Mouse (Mus musculus) embryonic fibroblast, embryonic 13.5 days (primary cell): ENCODE results near the gene Sbf1. TPM values are rescaled to one million over a fixed set of nuclear protein-coding genes. Genes with fewer than 3 reads are reported as not detected.

Experiments used
- H3K27ac ChIP-seq: 2 replicates; pipeline ENCODE4 v1.5.1; 2012; ENCODE audit warnings: low read length, control low read depth, inconsistent platforms; ENCODE audit not compliant: insufficient read depth
- H3K4me1 ChIP-seq: 2 replicates; pipeline ENCODE4 v1.6.1; 2011; ENCODE audit warnings: low read length; ENCODE audit not compliant: control insufficient read depth, insufficient read depth
- H3K4me3 ChIP-seq: 2 replicates; pipeline ENCODE4 v1.5.1; 2011; ENCODE audit warnings: mild to moderate bottlenecking, control low read depth, low read length; ENCODE audit not compliant: insufficient read depth
- CTCF ChIP-seq: IDR thresholded peaks from 2 replicates; pipeline ENCODE4 v1.5.1; 2011; ENCODE audit warnings: mild to moderate bottlenecking, control low read depth, low read length, moderate library complexity, borderline replicate concordance; ENCODE audit not compliant: insufficient read depth
- POLR2A ChIP-seq: IDR thresholded peaks from 2 replicates; pipeline ENCODE4 v1.6.1; 2011; ENCODE audit warnings: low read depth, mild to moderate bottlenecking, control low read depth, low read length, moderate library complexity
- polyA plus RNA-seq: library from polyadenylated mRNA; stranded (reverse); fragments of >200 nt; gene quantifications from 2 replicates; pipeline ENCODE4 v1.2.4, GENCODE M21; 2011; ENCODE audit warnings: low read depth; ENCODE audit not compliant: missing spikeins, insufficient read length

Gene Sbf1
- polyA plus RNA-seq, 1 experiment: 75.9 TPM

DNA sequence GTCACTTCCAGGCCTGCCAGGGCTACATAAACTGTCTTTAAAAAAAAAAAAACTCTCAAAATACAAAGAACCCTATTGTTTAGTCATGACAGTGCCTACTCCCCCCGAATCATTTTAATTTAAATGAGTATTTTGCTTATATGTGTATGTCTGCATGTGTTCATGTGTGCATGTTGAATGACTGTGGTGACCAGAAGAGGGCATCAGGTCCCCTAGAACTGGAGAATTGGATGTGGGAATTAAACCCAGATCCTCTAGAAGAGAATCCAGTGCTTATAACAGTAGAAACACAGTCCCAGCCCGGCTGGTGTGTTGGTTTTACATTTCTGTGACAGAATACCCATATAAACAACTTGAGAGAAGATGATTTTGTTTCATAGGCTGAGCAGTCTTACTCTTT is 74.1 kb downstream of the Sbf1 start:
- H3K4me3 ChIP-seq: no peak overlapping the region
- H3K27ac ChIP-seq: no peak overlapping the region
- no peak for TF ChIP-seq CTCF
- no peak for TF ChIP-seq POLR2A
- H3K4me1 ChIP-seq: no peaks in the 10 kb centered on the region; the same call in 1 of the 2 replicates

DNA sequence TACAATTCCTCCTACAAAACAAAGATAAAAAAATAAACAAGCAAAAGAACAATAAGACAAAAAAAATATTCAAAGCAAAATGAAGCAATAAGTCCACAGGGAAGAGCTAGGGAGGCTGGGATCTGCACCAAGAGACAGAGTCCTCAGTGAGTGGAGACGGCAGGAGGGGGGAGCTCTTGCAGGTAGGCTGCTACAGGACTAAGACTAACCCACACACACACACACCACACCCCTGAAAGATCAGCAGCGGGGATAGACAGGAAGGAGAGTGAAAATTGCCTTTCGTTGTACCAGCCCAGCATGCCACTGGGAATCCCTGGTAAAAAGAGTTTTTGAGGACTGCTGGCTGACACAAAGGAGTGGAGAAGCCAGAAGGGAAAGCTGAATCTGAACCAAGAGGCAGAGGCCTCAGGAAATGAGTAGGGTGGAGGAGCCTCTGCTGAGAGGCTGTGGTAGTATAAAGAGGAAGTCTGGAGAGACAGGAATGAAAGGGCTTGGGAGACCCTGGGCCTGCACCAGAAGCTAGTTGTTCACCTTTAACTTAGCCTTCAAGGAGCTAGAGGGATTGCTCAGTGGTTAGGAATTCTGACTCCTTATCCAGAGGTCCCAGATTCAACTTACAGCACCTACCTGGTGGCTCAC is 75.2 kb downstream of the Sbf1 start:
- Histone ChIP-seq H3K4me3 (no peak overlapping the region), H3K4me1 (no peaks in the 10 kb centered on the region; the same call in 1 of the 2 replicates), H3K27ac (no peak overlapping the region)
- TF ChIP-seq POLR2A: no peak
- TF ChIP-seq CTCF: no peak

Other genes starting within 250 kb of the Sbf1 start
- 18.1 and 20.5 TPM in 2 replicates for gene Trabd, start 240.2 kb downstream of the Sbf1 start, polyA plus RNA-seq
- gene Selenoo, start 226.2 kb downstream of the Sbf1 start, polyA plus RNA-seq: 14.5 and 17.6 TPM in 2 replicates
- gene Tubgcp6, start 192.2 kb downstream of the Sbf1 start, polyA plus RNA-seq: 13.5 and 14.2 TPM in 2 replicates
- 6.4 and 7.2 TPM in 2 replicates for gene Hdac10, start 186.6 kb downstream of the Sbf1 start, polyA plus RNA-seq
- 10.1 and 16.4 TPM in 2 replicates for gene Mapk12, start 174.6 kb downstream of the Sbf1 start, polyA plus RNA-seq
- 7.3 and 10.8 TPM in 2 replicates for gene Mapk11, start 165.7 kb downstream of the Sbf1 start, polyA plus RNA-seq
- 194 and 237 TPM in 2 replicates for gene Plxnb2, start 134.5 kb downstream of the Sbf1 start, polyA plus RNA-seq
- gene Dennd6b, start 118.8 kb downstream of the Sbf1 start, polyA plus RNA-seq: 3.1 and 4.2 TPM in 2 replicates
- gene Ppp6r2, start 103.8 kb downstream of the Sbf1 start, polyA plus RNA-seq: 32.4 and 43.1 TPM in 2 replicates
- gene Adm2, start 7.4 kb upstream of the Sbf1 start, polyA plus RNA-seq: 7.7 and 8.4 TPM in 2 replicates
- not detected in 2 replicates for gene Miox, start 19.1 kb upstream of the Sbf1 start, polyA plus RNA-seq
- 82.5 and 83.0 TPM in 2 replicates for gene Lmf2, start 40.3 kb upstream of the Sbf1 start, polyA plus RNA-seq
- gene Ncaph2, start 40.4 kb upstream of the Sbf1 start, polyA plus RNA-seq: 58.9 and 94.2 TPM in 2 replicates
- 13.8 and 14.1 TPM in 2 replicates for gene Sco2, start 58.5 kb upstream of the Sbf1 start, polyA plus RNA-seq
- gene Tymp, start 61.7 kb upstream of the Sbf1 start, polyA plus RNA-seq: not detected in 2 replicates
- gene Odf3b, start 64.0 kb upstream of the Sbf1 start, polyA plus RNA-seq: not detected in 2 replicates
- not detected in 2 replicates for gene Klhdc7b, start 69.6 kb upstream of the Sbf1 start, polyA plus RNA-seq
- gene Syce3, start 95.2 kb upstream of the Sbf1 start, polyA plus RNA-seq: not detected in 2 replicates
- 2.2 TPM in 1 of 2 replicates, not detected in the other for gene Cpt1b, start 110.6 kb upstream of the Sbf1 start, polyA plus RNA-seq
- 1.3 and 1.4 TPM in 2 replicates for gene C730034F03Rik, start 114.3 kb upstream of the Sbf1 start, polyA plus RNA-seq
- 1.6 TPM in 1 of 2 replicates, not detected in the other for gene Gm44502, start 114.4 kb upstream of the Sbf1 start, polyA plus RNA-seq
- 29.4 and 33.1 TPM in 2 replicates for gene Chkb, start 114.6 kb upstream of the Sbf1 start, polyA plus RNA-seq
- gene Mapk8ip2, start 138.6 kb upstream of the Sbf1 start, polyA plus RNA-seq: 0.49 TPM in 1 of 2 replicates, not detected in the other
- 41.6 and 42.5 TPM in 2 replicates for gene Arsa, start 162.1 kb upstream of the Sbf1 start, polyA plus RNA-seq
- gene Shank3, start 184.3 kb upstream of the Sbf1 start, polyA plus RNA-seq: 2.3 and 2.7 TPM in 2 replicates